Mouse (Mus musculus) G1E (cell line): ENCODE results near the gene Mex3d.

Experiments used
- CTCF ChIP-seq: IDR thresholded peaks from 2 replicates; pipeline ENCODE4 v1.5.1; 2012; ENCODE audit warnings: low read depth, low read length, inconsistent platforms, mixed read lengths
- POLR2AphosphoS5 ChIP-seq: IDR thresholded peaks from 2 replicates; pipeline ENCODE4 v1.6.1; 2012; ENCODE audit warnings: low read depth, low read length, inconsistent platforms; ENCODE audit not compliant: insufficient replicate concordance

- TF ChIP-seq POLR2AphosphoS5: no peak
- TF ChIP-seq CTCF: no peak
Observed at GRCm38 (mm10) chr10:80420729-80421128, 33.3 kb upstream of the Mex3d start.
